Mouse (Mus musculus) heart, postnatal 4 days (tissue): ENCODE results near the gene Oma1. TPM values are rescaled to one million over a fixed set of nuclear protein-coding genes. Genes with fewer than 3 reads are reported as not detected.
A peak's percentile ranks its signal among the peaks of the same experiment; 100 is the strongest.

Experiments used
- DNase-seq: peaks from one replicate; pipeline ENCODE4 v3.0.0; 2021
- total RNA-seq, 2 experiments: library from RNA; stranded (reverse); gene quantifications; 2 replicates each; pipeline ENCODE4 v1.2.3; 2021

Oma1 gene
- 10 to 100 TPM; 13.6 to 17.6 TPM for total RNA-seq

DNA sequence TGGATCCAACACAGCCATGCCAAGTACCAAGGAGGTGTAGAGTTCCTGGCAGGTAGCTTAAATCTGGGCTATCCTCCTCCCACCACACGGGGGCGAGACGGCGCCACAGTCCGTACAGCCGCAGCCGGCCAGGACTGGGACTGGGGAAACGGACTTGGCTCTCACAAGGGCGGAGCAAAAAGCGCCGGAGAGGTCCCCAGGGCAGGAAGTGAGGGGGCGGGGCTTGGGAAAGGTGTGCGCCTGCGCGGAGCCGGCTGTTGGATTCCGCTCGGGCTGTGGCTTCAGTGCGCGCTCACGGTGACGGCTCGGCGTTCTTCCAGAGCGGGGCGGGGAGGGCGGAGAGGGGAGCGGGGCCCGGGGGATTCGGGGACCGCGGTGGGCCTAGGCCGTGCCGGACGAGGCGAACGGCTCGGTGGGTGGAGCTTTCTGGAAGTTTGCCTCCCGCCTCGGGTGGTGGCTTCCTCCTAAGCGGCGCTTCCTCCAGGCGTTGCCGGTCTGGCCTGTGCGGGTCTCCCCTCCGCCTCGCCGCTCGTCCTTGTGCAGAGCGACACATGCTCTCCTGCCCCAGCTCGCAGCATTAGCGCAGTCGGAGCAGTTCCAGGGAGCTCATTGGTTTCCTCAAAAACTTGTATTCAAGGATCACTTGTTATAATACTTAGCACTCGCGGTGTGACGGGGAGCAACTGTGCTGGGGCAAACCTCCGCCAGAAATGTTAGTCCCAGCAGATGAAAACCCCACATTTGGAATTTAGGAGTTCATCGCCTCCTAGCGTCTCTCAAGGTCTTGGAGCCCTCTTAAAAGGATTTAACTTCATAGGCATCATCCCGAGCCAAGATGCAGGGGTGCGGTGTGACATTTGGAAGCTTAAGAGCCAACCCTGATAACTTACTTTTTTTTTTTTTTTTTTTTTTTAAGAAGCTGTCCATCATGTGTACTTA lies at the start of gene Oma1:
TSS of gene Oma1 (plus strand) at position 226 of the 939 bp plus-strand sequence.
- DNase-seq, result peak; percentile 100

DNA sequence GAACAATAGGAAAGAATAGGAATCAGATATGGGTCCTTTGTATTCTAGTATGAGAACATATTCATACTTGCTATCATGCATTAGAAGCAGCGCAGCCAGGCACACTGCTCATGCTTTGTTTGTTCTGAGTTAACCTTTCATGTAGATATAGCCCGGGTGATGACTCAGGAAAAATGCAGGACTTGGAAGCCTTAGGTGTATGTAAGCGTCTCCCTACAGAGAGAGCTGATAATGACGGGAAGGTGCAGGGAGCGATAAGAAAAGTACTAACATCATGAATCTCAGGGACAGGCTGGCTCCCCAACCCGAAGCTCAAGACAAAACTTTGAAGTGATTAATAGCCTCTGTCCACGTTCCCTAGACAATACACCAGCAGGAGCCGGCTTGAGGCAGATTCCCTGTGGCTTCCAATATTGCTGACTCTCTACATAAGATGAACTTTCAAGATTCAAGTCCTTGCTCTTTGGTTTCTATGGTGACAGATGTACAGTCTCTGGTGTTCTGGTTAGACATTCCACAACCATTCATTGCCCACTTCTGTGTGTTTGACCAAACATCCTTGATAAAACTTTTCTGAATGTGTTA lies 49.7 kb upstream of the Oma1 start:
- DNase-seq, result no peak

DNA sequence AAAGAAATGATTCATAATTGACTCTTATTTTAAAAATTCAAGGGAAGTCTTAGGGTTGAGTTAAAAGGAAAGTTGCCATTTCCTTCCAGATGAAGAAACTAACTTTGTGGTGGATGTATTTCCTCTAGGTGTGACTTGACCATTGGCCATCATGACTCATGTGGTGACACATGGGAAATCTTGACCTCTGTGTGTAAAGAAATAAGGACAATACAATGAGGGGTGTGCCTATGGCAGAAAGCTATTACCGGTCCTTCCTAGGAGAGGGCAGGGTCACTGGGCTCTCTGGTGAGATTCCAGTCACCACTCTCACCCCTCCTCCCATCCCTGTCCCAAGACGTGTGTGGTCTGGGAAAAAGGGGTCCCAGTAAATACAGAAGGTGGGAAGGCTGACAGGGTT lies 48.4 kb upstream of the Oma1 start:
- no peak for DNase-seq

DNA sequence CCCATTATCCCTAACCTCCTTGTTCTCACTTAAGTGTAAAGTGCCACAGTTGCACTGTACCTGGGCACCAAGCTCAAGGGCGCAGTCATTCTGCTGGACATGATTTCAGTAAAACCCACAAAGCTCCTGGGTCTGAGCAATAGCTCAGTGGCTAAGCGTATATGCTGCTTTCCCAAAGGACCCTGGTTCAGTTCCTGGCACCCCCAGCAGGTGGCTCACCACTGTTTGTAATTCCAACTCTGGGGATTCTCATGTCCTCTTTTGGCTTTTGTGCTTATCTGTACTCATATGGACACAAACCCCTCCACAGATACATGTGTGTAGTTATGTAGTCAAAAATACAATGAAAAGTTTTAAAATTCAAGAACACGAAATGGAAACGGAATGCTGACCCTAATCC lies 44.3 kb upstream of the Oma1 start:
- peak; percentile 5 for DNase-seq

DNA sequence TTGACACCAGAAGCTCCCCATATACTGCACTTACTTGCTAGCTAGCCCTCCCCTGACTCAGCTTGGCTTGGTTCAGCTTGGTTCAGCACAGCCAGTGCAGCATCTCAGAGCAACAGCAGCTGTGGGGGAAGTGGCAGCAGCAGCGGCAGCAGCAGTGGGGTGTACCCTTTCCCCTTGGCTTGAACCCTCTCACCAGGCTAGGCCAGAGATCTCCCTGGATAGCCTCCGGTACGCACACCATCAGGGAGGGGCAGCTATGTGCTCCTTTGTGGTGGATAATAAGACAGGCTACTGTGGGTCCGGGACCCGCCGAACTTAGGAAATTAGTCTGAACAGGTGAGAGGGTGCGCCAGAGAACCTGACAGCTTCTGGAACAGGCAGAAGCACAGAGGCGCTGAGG lies 40.6 kb upstream of the Oma1 start:
- DNase-seq, result no peak

DNA sequence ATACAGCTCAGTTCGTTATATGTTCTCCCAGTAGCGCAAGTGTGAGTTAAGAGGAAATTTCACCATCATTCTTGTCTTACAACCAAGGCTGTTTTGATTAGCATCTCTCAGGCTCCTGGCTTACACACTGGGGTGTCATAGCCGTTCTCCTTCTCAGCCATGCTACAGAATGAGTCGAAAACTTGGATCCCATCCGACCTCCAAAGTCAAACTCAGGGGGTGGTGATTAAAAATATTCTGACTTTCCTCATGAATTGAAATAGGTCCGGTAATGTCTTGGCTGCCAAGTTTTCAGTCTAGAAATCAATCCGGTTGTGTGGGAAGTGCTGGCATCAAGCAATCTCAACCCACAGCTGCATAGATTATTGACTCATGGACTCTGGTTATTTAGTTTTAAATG lies 25.3 kb upstream of the Oma1 start:
- DNase-seq, result no peak

DNA sequence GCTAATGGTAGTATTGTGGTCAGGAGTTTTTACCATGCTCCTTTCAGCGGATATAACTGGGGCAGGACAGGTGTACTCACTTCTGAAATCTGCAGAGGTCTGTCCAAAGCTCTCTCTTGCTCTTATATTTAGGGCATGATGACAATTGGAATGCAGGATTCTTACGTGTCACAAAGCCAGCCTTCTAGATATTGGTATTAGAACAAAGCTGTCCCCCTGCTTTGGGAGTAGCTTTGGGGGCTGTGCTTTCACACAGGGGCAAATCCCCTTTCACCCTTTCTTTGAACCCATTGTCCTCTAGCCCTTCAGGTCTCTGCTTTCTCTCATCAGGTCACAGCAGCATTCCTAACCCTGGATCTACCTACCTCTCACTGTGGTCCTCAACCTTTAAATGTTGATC lies 22.8 kb upstream of the Oma1 start, which contains the start of gene 4921539E11Rik:
TSS of gene 4921539E11Rik (minus strand) at position 101 of the 400 bp plus-strand sequence.
- no peak for DNase-seq

DNA sequence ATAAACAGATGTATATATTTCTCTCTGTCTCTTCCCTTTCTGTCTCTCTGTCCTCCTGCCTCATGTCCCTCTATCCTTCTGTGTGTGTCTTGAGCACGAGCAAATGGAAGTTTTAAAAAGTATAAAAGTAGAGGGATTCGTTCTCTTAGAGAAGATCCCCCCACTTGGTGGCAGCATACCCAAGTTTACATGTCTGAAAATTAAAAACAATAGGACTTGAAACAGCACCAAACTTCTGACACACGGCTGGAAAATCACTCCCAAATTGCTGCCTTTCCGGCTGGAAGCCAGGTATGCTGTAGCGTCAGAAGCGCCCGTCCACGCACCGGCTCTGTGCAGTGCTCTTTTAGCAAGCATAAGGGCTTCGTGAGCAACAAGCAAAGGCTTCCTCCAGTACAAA lies 14.3 kb upstream of the Oma1 start:
- no peak for DNase-seq

DNA sequence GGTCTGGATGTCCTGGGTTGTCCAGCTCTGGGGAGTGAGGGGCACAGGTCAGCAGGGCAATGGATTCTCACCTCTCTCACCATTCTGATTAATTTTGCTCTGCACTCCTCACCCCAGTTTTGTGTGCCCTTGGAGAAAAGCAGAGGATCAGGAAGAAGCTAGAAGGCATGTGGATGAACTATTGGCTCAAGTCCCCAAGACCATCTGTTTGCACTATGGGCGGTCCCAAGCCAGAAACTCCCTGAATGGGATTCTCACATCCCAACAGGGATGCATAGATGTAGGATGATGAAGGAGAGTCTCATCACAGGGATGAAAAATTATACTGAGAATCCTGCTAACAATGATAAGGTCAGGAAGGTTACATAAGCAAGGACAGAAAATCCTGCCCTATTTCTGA lies 9.8 kb upstream of the Oma1 start:
- no peak for DNase-seq

DNA sequence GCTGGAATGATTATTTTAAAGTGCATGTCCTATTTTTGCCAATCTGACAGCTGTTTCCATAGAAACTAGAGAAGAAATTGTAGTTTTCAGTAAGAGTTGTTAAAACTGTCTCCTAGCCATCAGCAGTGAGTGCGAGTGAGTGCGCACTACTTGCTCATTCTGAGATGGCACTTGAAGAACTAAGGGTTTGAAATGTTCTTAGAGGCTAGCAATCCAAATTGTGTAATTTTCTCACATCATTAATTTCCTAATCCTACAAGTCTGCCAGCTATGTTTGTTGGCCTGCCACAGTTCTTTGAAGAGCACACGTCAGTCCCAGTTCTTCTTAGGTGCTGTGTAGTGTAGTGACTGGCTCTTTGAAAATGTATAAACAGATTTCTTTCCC lies 906 bp downstream of the Oma1 start:
- no peak for DNase-seq

DNA sequence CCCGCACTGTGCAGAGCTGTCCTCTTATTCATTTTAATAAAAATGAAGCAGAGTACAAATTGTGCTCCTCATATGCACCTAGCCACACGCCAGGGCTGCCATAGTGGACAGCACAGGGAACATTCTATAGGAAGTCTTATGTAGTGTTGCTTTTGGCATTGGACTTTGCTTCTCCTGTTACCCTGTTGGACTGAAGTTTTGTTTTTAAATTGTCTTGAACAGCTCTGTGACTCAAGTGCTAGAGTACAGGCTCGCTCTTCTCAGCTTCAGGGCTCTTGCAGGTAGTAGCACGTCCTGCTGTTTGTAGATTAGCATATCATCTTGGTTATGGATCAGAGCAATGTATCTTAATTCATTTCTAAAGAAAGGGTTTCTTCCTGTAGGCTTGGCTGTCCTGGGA lies 2.2 kb downstream of the Oma1 start:
- DNase-seq, result no peak

DNA sequence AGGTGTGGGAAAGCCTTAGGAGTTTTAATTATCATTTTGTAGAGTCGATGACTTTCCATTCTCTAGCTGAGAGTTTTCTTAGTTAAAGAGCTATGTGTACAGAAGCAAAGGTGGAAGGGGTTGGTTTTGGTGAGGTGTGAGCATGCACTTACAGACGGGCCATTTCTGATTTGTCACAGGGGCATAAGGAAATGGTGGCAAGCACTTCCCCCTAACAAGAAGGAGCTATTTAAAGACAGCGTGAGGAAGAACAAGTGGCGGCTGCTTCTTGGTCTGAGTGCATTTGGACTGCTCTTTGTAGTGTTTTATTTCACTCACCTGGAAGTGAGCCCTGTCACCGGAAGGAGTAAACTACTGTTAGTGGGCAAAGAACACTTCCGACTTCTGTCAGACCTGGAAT lies 7.8 kb downstream of the Oma1 start:
- no peak for DNase-seq

DNA sequence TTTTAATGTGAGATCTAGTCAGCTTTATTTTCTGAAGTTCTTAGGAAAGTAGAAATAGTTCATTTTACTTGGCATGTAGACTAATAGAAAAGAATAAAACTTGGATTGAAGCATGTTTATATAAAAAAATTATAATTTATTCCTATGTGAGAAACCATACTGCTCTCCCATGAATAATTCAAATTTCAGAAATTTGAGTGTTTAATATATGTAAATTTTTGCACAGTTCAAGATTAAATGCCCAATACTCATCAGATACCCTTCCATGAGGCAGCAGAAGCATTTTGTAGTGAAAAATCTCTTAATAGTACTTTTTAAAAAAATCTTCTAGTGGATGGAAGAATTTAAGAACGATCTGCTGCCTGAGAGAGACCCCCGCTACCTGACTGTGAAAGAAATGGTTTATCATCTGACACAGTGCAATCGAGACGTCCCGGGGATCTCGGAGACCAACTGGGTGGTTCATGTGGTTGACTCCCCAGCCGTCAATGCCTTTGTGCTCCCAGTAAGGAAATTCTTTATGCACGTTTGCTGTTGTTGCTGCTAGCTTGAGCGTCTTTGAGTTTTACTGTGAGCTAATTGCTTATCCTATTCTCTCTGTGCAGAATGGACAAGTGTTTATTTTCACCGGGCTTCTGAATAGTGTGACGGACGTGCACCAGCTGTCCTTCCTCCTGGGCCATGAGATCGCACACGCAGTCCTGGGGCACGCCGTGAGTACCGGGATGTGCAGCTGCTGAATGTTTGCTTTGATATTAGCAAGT lies 11.3 kb downstream of the Oma1 start:
- DNase-seq, result no peak

DNA sequence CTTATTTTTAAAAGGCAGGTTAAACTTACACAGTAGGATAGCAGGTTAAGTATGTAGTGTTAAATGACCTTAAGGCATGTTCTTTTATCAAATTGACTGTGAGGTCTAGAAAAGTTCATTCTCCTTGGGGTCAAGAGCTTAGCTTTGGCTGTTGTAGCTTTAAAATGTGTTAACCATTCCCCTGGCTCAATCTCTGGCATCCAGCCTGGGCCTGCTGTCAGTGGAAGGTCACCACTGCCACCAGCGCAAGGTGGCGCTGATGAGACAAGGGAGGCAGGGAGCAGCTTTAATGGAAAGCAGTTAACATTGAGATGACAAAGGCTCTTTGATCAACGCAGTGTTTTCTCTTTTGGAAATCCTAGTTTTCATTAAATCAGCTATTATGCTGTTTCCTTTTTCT lies 13.4 kb downstream of the Oma1 start:
- DNase-seq, result peak; percentile 71

DNA sequence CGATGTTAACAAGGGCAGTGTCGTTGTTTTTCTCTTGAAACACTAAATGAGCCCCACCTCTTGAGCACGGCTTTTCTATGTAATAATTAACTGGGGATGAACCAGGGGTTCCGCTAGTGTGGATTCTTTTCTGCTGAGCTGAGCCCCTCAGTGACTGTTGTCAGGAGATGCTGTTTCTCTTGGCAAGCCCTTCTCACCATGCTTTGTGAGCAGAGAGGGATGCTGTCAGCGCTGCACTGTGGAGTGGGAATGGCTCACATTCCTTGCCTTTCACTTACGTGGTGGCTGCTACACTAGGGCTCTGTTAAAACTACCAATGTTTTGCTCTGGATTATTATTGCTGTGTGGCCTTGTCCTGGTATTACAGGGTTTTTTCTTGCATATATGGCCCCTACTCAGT lies 15.7 kb downstream of the Oma1 start:
- no peak for DNase-seq

DNA sequence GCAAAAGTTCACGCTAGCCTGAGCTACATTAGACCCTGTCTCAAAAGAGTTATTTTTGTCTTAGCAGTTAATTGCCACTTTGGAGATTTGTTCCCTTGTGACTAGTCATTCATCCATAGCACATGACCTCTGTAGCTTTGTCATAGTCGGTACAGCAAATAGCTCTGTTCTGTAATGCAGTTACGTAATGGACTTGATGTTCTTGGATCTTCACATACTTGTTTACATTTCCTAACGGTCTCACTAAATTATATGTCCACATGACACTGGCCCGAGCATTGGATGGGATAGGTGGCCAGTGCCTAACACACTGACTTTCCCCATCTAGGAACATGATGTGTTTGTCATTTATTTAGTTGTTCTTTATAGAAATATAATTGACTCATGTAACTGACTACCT lies 21.5 kb downstream of the Oma1 start:
- DNase-seq, result no peak

DNA sequence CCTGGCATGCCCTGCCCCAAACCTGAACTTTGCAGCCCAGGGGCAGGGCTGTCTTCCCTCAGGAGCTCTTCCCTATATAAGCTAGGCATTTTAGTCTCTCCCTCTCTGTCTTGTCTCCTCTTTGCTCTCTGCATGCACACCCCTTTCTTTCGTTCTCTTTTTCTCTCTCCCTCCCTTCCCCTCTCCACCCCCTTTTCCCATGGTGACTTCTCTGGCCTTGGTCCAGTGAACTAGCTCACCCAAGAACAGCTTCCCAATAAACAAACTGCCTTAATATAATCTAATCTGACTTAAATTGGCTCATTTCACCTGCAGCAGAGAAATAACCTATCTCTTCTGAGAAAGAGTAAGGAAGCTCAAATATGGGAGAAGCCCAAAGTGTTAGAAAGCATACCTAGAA lies 27.1 kb downstream of the Oma1 start:
- no peak for DNase-seq

DNA sequence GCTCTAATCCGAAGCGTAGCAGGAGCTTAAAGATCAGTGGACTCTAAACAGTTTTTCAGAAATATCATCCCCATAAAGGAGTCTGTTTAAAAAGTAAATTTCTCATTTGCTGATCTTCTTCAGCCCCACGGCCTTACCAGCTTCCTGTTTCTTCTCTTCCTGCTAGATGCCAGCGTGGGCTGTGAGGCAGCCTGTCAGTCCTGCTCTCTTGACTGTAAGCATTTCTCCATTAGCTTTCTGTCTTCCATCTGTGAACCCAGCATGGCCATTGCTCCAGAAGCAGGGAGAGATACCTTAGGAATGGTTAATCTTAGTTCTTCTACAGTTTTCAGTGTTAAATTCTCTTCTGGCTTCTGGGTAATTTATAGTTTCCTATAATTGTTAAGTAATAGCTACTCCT lies 28.0 kb downstream of the Oma1 start:
- no peak for DNase-seq

DNA sequence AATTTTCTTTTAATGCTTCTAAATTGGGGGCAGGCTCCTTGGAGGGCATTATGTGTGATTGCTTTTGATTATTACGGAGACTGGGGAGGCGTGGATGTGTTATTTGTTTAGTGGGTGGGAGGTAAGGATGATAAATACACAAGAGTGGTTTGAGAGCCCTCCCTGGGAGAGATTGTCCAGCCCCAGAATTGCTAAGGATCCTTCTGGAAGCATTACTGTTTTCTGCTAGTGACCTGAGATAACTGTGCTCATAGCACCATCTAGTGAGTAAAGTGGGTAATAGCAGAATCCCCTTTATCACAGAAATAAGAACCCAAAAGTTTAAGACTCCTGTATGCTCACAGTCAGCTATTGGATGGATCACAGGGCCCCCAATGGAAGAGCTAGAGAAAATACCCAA lies 32.4 kb downstream of the Oma1 start:
- peak; percentile 14 for DNase-seq

DNA sequence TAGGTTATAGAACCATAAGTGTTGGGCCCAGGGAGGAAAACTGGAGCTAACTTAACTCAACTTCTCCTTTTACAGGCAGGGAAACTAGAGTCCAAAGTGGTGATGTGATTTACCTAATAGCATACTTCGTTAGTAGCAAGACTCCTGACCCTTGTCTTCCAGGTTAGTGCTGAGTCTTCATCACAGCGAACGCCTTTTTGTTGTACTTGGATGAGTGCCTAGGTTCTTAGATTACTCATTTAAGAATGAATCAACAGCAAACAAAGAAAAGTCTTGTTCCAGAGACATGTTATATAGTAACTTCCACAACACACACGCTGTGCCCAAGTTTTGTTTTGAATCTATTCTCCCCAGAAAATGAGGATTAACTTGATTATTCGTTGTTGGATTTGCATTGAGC lies 33.2 kb downstream of the Oma1 start:
- no peak for DNase-seq

DNA sequence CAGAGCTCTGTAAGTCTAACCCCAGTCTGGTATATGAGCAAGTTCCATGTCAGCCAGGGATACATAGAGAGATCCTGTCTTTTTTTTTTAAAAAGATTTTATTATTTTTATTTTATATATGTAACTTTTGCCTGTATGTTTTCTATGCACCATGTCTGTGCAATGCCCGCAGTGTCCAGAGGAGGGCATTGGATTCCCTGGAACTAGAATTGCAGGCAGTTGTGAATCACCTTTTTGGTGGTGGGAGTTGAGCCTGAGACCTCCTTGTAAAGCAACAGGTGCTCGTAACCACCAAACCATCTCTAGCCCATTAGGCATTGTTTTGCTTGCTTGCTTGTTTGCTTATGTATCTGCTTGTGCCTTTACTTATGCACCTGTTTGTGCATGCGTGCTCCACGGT lies 35.6 kb downstream of the Oma1 start:
- no peak for DNase-seq

DNA sequence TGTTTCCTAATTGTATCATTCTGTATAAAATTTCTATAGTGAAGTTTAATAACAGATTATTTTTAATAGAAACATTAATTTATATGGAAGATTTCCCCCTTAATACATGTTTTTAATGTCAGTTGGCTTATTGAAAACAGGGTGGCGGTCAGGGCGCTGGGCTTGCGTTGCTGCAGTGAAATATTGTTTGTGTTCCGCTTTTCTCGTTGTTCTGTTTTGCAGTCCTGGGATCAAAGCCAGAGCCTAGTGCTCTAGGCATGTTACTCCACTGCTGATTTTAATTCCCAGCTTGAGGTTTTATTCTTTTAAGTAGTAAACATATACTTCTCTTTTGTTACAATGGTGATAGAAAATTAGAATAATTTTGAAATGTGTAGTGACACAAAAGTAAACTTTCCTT lies 39.3 kb downstream of the Oma1 start:
- DNase-seq, result no peak

DNA sequence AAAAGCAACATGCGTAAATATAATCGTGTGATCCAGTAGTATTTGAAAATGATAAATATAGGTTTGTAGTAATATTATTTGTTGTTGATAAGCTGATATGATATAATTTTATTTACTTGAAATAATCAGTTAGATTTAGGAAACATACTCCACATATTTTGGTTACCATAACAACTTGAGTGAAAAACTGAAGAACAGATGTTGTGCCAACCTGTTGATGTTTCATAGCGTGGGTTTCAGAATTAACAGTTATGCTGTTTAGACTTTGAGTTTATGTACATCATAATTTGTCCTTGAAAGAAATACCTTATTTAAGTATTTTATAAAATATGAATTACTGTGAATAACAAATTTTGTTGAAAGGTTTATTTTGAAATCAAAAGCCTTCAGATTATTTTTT lies 43.8 kb downstream of the Oma1 start:
- DNase-seq, result no peak
